8 mouse cellular contexts compared by ENCODE assay signal in the genomic region with DNA sequence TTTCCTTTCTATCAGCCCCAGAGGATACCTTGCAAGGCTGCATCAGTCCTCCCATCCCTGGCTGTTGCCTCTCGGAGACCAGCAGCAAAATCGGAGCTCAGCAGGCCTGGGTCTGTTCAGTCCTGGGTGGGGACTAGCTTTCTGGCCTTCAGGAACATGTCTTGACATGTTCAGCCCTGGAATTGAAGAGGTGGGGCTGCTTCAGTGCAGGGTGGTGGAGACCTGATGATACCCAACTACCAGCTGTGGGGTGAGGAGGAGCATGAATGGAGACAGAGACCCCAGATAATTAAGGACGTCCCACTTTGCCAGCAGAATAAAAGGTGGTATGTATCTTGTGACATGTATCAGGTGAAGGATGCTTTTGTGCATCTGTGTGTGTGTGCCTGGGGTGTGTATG. TPM values are rescaled to one million over a fixed set of nuclear protein-coding genes. Genes with fewer than 3 reads are reported as not detected.
A peak's percentile ranks its signal among the peaks of the same experiment; 100 is the strongest.
DNase-seq lines count a peak whose midpoint lies in the region; ATAC-seq and TF ChIP-seq lines count a peak whose summit lies in the region.

A gene (plus strand): TSS at position 201 of the 400 bp plus-strand sequence.

- no peak within 1 kb of the TSS for H3K4me2 ChIP-seq in kidney, embryonic 16.5 days (replicated peaks; ENCODE audit: low read depth, low read length)
- H3K4me2 ChIP-seq in forebrain, embryonic 11.5 days (ENCODE audit: low read depth, low read length, severe bottlenecking) = no peak within 1 kb of the TSS
- H3K4me2 ChIP-seq in liver, embryonic 16.5 days (ENCODE audit: low read depth, low read length) = no peak within 1 kb of the TSS

- H3K36me3 ChIP-seq in kidney, embryonic 16.5 days (ENCODE audit: insufficient read depth, low read length) = no peaks in the 10 kb centered on the region
- H3K36me3 ChIP-seq in ES-E14 (ENCODE audit: control insufficient read depth, insufficient read depth, low read length, poor library complexity, severe bottlenecking) = no peaks in the 10 kb centered on the region
- no peaks in the 10 kb centered on the region for H3K36me3 ChIP-seq in forebrain, embryonic 11.5 days (ENCODE audit: control insufficient read depth, insufficient read depth, low read length)
- no peaks in the 10 kb centered on the region for H3K36me3 ChIP-seq in liver, embryonic 16.5 days (ENCODE audit: control insufficient read depth, insufficient read depth)

- H3K27ac ChIP-seq in kidney, embryonic 16.5 days (ENCODE audit: low read length) = no peak within 1 kb of the TSS
- H3K27ac ChIP-seq in ES-E14 (ENCODE audit: insufficient read depth, low read depth, low read length, poor library complexity, severe bottlenecking) = peak within 1 kb of the TSS; percentile 74
- H3K27ac ChIP-seq in forebrain, embryonic 11.5 days (ENCODE audit: low read depth, low read length) = no peak within 1 kb of the TSS
- H3K27ac ChIP-seq in liver, embryonic 16.5 days (ENCODE audit: low read length) = no peak within 1 kb of the TSS

- H3K9me3 ChIP-seq in kidney, embryonic 16.5 days (ENCODE audit: low read length) = no peaks in the 10 kb centered on the region
- no peaks in the 10 kb centered on the region for H3K9me3 ChIP-seq in ES-E14 (ENCODE audit: control insufficient read depth, insufficient read depth, low read depth, low read length)
- no peaks in the 10 kb centered on the region for H3K9me3 ChIP-seq in forebrain, embryonic 11.5 days (ENCODE audit: control insufficient read depth, low read length)
- H3K9me3 ChIP-seq in liver, embryonic 16.5 days (replicated peaks; ENCODE audit: control insufficient read depth, low read length) = no peaks in the 10 kb centered on the region

- no peak for ATAC-seq in kidney, embryonic 16.5 days (ENCODE audit: low FRiP score, low TSS enrichment)
- ATAC-seq in forebrain, embryonic 11.5 days (replicated peaks; ENCODE audit: low FRiP score) = no peak
- no peak for ATAC-seq in liver, embryonic 16.5 days (ENCODE audit: low read depth)
- no peak for ATAC-seq in activated CD4-positive, CD25-positive, alpha-beta regulatory T cell, adult 4 months

- H3K4me3 ChIP-seq in kidney, embryonic 16.5 days (ENCODE audit: low read length) = no peak within 1 kb of the TSS
- H3K4me3 ChIP-seq in ES-E14 (ENCODE audit: insufficient read depth in 1 of 2, low read depth in 1 of 2, low read length in 2 of 2, poor library complexity in 1 of 2, severe bottlenecking in 1 of 2) = peak within 1 kb of the TSS in 1 of 2 experiments; percentile 11; a peak in 1 of 4 replicates
- no peak within 1 kb of the TSS for H3K4me3 ChIP-seq in forebrain, embryonic 11.5 days (ENCODE audit: low read depth, low read length)
- no peak within 1 kb of the TSS for H3K4me3 ChIP-seq in liver, embryonic 16.5 days (ENCODE audit: low read depth, low read length)

- H3K27me3 ChIP-seq in kidney, embryonic 16.5 days (ENCODE audit: insufficient read depth, low read length) = peaks cover 18% of the 10 kb centered on the region; the same call in 1 of the 2 replicates
- H3K27me3 ChIP-seq in forebrain, embryonic 11.5 days (ENCODE audit: control insufficient read depth, insufficient read depth, low read length) = peaks cover 26% of the 10 kb centered on the region
- peaks cover 35% of the 10 kb centered on the region for H3K27me3 ChIP-seq in liver, embryonic 16.5 days (ENCODE audit: control insufficient read depth, insufficient read depth, low read depth, low read length)

- in situ Hi-C loops in ES-E14 (cut with MboI; ENCODE audit: low sequenced_read_pairs in 2 of 2, unreplicated experiment in 2 of 2) = loop anchor here (5.0 to 10.0 kb wide), 2 partner anchors 43 to 46 kb away; no protein-coding TSS in a partner anchor

- 86% methylated on average over 3 of the region's 3 CpGs for WGBS in kidney, embryonic 16.5 days
- WGBS in forebrain, embryonic 11.5 days = 77% methylated on average over 3 of the region's 3 CpGs
- WGBS in liver, embryonic 16.5 days (ENCODE audit: insufficient replicate concordance) = 59% methylated on average over 3 of the region's 3 CpGs

- DNase-seq in kidney, postnatal 10 days = no peak
- DNase-seq in ES-E14 (ENCODE audit: low read depth, low spot score) = no peak
- no peak for DNase-seq in forebrain, embryonic 11.5 days (ENCODE audit: low spot score)
- DNase-seq in heart, postnatal 25 days (ENCODE audit: low spot score) = no peak
- DNase-seq in yolk sac, embryonic 10.5 days (ENCODE audit: low spot score) = no peak

- intact Hi-C loops in heart, postnatal 25 days (cut with DNase I) = no loop called here

- no peak within 1 kb of the TSS for H3K9ac ChIP-seq in kidney, embryonic 16.5 days (replicated peaks; ENCODE audit: low read length)
- H3K9ac ChIP-seq in ES-E14 (ENCODE audit: insufficient read depth, low read depth, low read length, poor library complexity, severe bottlenecking) = no peak within 1 kb of the TSS; the same call in 1 of the 2 replicates
- no peak within 1 kb of the TSS for H3K9ac ChIP-seq in forebrain, embryonic 11.5 days (ENCODE audit: low read length)
- no peak within 1 kb of the TSS for H3K9ac ChIP-seq in liver, embryonic 16.5 days (ENCODE audit: low read depth, low read length)

- peaks cover 20% of the 10 kb centered on the region for H3K4me1 ChIP-seq in kidney, embryonic 16.5 days (ENCODE audit: insufficient read depth, low read length)
- H3K4me1 ChIP-seq in ES-E14 (ENCODE audit: control insufficient read depth in 2 of 2, insufficient read depth in 2 of 2, low read length in 2 of 2, poor library complexity in 1 of 2) = peaks cover 0 to 7% of the 10 kb centered on the region in 2 experiments; a peak in 1 of 4 replicates
- H3K4me1 ChIP-seq in forebrain, embryonic 11.5 days (replicated peaks; ENCODE audit: control insufficient read depth, insufficient read depth, low read length) = peaks cover 13% of the 10 kb centered on the region; the same call in 1 of the 2 replicates
- peaks cover 16% of the 10 kb centered on the region for H3K4me1 ChIP-seq in liver, embryonic 16.5 days (ENCODE audit: control insufficient read depth, low read depth, low read length)

TF ChIP-seq in ES-E14, 5 proteins besides CTCF, POLR2A, EP300 and RAD21:
- TF ChIP-seq MAFK (IDR thresholded peaks at IDR 0.05; ENCODE audit: insufficient read depth, low read depth, low read length) (no peak), HCFC1 (IDR thresholded peaks at IDR 0.05; ENCODE audit: borderline replicate concordance, insufficient read depth, low read length) (no peak), ZNF384 (IDR thresholded peaks at IDR 0.05; ENCODE audit: low read depth, low read length) (no peak), CHD2 (IDR thresholded peaks at IDR 0.05; ENCODE audit: low read depth, low read length) (no peak), ZC3H11A (IDR thresholded peaks at IDR 0.05; ENCODE audit: borderline replicate concordance, low read depth, low read length) (no peak)

RNA-seq across cellular contexts. Expression of the gene that starts here (rescaled TPM):
- 74.1 and 81.3 TPM in 2 replicates for polyA plus RNA-seq in kidney, embryonic 16.5 days (2015; fragmentation: Nextera tagmentation; extraction: Ambion mirVana)
- total RNA-seq in ES-E14 (2012; rRNA removed) = 17.8 and 32.3 TPM in 2 replicates
- polyA plus RNA-seq in forebrain, embryonic 11.5 days (2014; fragmentation: Nextera tagmentation; extraction: Ambion mirVana) = 27.3 and 33.1 TPM in 2 replicates
- 100 to 1,000 TPM in 1 of 2 experiments, 10 to 100 TPM in 1; 30.1 to 102 TPM for total RNA-seq in heart, postnatal 25 days (2021)
- polyA plus RNA-seq in liver, embryonic 16.5 days (2015; fragmentation: Nextera tagmentation; extraction: Ambion mirVana) = 12.6 and 16.5 TPM in 2 replicates
- polyA plus RNA-seq in activated CD4-positive, CD25-positive, alpha-beta regulatory T cell, adult 4 months (2017; shearing (Covaris generic)) = 10 to 100 TPM in 1 of 2 experiments, 1 to 10 TPM in 1; 7.5 to 12.1 TPM
